Comparison of ENCODE assay signal across 21 mouse cellular contexts in the genomic region with DNA sequence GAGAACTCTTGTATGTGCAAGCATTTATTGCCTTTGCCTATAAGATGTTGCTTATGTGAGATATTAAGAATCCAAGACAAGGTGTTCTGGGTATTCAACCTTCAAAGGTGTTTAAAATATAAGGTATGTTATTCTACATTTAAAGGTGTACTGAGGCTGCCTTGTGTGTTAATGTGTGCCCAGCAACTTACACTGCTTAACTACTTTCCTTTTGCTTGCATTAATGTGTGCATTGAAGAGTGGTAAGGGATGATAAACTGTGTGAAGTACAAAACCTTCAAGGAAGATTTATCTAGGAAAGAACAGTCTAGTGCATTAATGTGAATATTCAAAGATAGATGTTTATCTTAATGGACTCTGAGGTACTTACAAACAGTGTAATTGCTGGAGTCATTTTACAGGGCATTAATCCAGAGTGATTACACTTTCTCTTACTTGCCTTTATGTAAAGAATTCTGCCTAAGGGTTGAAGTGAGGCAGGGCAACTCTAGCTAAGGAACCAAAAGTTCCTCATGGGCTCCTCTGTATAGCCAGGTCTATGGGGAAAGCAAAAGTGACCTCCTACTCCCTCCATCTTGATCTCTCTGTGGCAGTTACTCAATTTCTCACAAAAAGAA.
DNase-seq lines count a peak whose midpoint lies in the region; ATAC-seq and TF ChIP-seq lines count a peak whose summit lies in the region.
"Had no signal": no experiment of that assay in that cellular context is flagged by ENCODE, and none has a peak within 500 bp of the region (broad histone marks: within the 10 kb centered on the region; RNA-seq: fewer than 3 reads in every experiment).

No protein-coding gene starts in this region.

- peak; percentile 70 for ATAC-seq in kidney, embryonic 15.5 days (replicated peaks; ENCODE audit: low FRiP score)
- peak; percentile 52; the same call in 1 of the 2 replicates for ATAC-seq in kidney, postnatal 0 days (replicated peaks; ENCODE audit: low FRiP score, low read depth)
- ATAC-seq: forebrain, embryonic 13.5 days; forebrain, embryonic 15.5 days had no signal

- H3K4me3 ChIP-seq in kidney, embryonic 15.5 days (replicated peaks), result no peak overlapping the region
- H3K4me3 ChIP-seq in kidney, postnatal 0 days (replicated peaks; ENCODE audit: low read depth, low read length), result no peak overlapping the region
- H3K4me3 ChIP-seq: embryonic facial prominence, embryonic 13.5 days; embryonic facial prominence, embryonic 15.5 days; erythroblast, embryonic 14.5 days; forebrain, embryonic 13.5 days; forebrain, embryonic 15.5 days had no signal

- H3K27me3 ChIP-seq in kidney, embryonic 15.5 days, result peaks cover 5% of the 10 kb centered on the region; the same call in 1 of the 2 replicates
- H3K27me3 ChIP-seq in kidney, postnatal 0 days (ENCODE audit: insufficient read depth, low read length), result no peaks in the 10 kb centered on the region
- H3K27me3 ChIP-seq: embryonic facial prominence, embryonic 13.5 days; embryonic facial prominence, embryonic 15.5 days; forebrain, embryonic 13.5 days; forebrain, embryonic 15.5 days had no signal

- H3K9me3 ChIP-seq in kidney, embryonic 15.5 days (replicated peaks), result no peaks in the 10 kb centered on the region
- H3K9me3 ChIP-seq in kidney, postnatal 0 days (replicated peaks; ENCODE audit: low read length), result no peaks in the 10 kb centered on the region
- H3K9me3 ChIP-seq: embryonic facial prominence, embryonic 13.5 days; embryonic facial prominence, embryonic 15.5 days; forebrain, embryonic 13.5 days; forebrain, embryonic 15.5 days had no signal

- DNase-seq in kidney, postnatal 4 days, result no peak
- DNase-seq in kidney, postnatal 0 days (ENCODE audit: low spot score), result peak; percentile 27
- DNase-seq in kidney, postnatal 10 days, result no peak
- peak; percentile 58 for DNase-seq in gonadal fat pad, adult 2 months (ENCODE audit: low read depth)
- no peak for DNase-seq in gastrocnemius, adult 18-20 months (ENCODE audit: low spot score)
- DNase-seq: adrenal gland, adult 2 months; adrenal gland, postnatal 10 days; adrenal gland, postnatal 25 days; cerebellum, adult 11 months; cerebellum, adult 18-20 months; cerebellum, adult 8-10 months; cerebellum, adult 9-11 months; cerebellum, postnatal 14 days; cerebellum, postnatal 36 days; embryo, embryonic 11 days had no signal

- H3K36me3 ChIP-seq in kidney, embryonic 15.5 days, result no peaks in the 10 kb centered on the region
- H3K36me3 ChIP-seq in kidney, postnatal 0 days (ENCODE audit: insufficient read depth, low read length), result no peaks in the 10 kb centered on the region
- H3K36me3 ChIP-seq: embryonic facial prominence, embryonic 13.5 days; embryonic facial prominence, embryonic 15.5 days; forebrain, embryonic 15.5 days had no signal

- no peak overlapping the region for H3K4me2 ChIP-seq in kidney, embryonic 15.5 days
- no peak overlapping the region for H3K4me2 ChIP-seq in kidney, postnatal 0 days (ENCODE audit: low read length)
- H3K4me2 ChIP-seq: embryonic facial prominence, embryonic 13.5 days; embryonic facial prominence, embryonic 15.5 days; forebrain, embryonic 13.5 days; forebrain, embryonic 15.5 days had no signal

- no peak overlapping the region for H3K9ac ChIP-seq in kidney, embryonic 15.5 days
- H3K9ac ChIP-seq in kidney, postnatal 0 days (ENCODE audit: low read depth, low read length), result no peak overlapping the region
- H3K9ac ChIP-seq: embryonic facial prominence, embryonic 13.5 days; embryonic facial prominence, embryonic 15.5 days; forebrain, embryonic 13.5 days; forebrain, embryonic 15.5 days had no signal

- H3K4me1 ChIP-seq in kidney, embryonic 15.5 days, result no peaks in the 10 kb centered on the region
- H3K4me1 ChIP-seq in kidney, postnatal 0 days (replicated peaks; ENCODE audit: insufficient read depth, low read length), result no peaks in the 10 kb centered on the region
- H3K4me1 ChIP-seq: embryonic facial prominence, embryonic 13.5 days; embryonic facial prominence, embryonic 15.5 days; forebrain, embryonic 13.5 days had no signal

- H3K27ac ChIP-seq in kidney, embryonic 15.5 days, result no peak overlapping the region
- H3K27ac ChIP-seq in kidney, postnatal 0 days, result no peak overlapping the region
- H3K27ac ChIP-seq: embryonic facial prominence, embryonic 13.5 days; embryonic facial prominence, embryonic 15.5 days; forebrain, embryonic 13.5 days; forebrain, embryonic 15.5 days had no signal

- TF ChIP-seq CTCF in kidney, postnatal 0 days (IDR thresholded peaks at IDR 0.05; ENCODE audit: low read depth), result no peak

Comparison
In these comparisons a context has a peak if more than half of its experiments do, and no peak if none do; other contexts are left out.
1. DNase-seq: peak in kidney, postnatal 0 days (single experiment) and gonadal fat pad, adult 2 months (single experiment); none in kidney, postnatal 4 days (0 of 2), kidney, postnatal 10 days (single experiment) and gastrocnemius, adult 18-20 months (single experiment).